Mouse (Mus musculus) cerebral cortex, adult 2 months (tissue): ENCODE measurements around the gene Nck1.

Source experiments
- WGBS: fragments of 180-500 bp; shearing (Covaris S2); methylation state at CpG from one replicate; pipeline ENCODE4 v1.1.7; 2018; 5-methylcytosine and 5-hydroxymethylcytosine counted together

The Nck1 gene

DNA sequence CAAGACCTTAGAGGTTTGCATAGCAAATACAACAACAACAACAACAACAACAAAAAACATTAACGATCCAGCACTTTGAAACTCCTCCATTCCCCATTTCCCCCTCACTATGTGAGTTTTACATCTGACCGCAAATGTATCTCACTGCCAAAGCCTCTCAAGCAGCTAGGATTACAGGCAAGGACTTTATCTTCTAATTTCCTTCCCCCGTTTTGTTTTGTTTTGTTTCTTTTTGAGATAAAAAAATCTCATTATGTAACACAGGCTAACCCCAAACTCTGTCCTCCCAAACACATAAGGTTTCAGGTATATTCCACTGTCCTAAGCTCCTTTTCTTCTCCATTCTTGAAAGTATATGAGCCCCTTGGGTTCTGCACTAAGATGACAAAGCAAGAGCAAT, 11.2 kb downstream of the Nck1 start:
- WGBS: 89% methylated on average over 3 of the region's 3 CpGs

GRCm38 (mm10) chr9:100532847-100533505, 13.0 kb downstream of the Nck1 start:
- 66% methylated on average over 3 of the region's 3 CpGs for WGBS

DNA sequence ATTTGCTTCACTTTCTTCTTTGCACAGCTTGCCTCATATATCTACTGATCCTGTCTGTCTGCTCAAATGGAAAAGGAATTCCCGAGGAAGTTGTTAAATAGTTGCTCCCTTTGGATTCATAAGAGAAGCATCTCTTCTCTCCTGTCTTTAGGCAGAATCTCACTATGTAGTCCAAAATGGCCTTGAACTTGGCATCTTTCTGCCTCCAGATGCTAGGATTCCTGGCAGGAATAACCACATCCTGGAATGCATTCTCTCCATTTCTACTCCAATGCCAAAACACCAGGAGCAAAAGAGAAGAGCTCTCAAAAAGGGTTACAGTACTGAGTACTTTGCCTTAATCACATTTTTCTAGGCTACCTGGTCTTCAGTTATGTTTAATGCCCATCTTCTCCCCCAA, 14.6 kb downstream of the Nck1 start:
- 48% methylated on average over 1 of the region's 1 CpGs for WGBS

- WGBS: 59% methylated on average over 2 of the region's 2 CpGs
These were observed 20.7 kb downstream of the Nck1 start for GRCm38 (mm10) chr9:100525225-100525624.

- 66% methylated on average over 2 of the region's 2 CpGs for WGBS
These were observed 23.9 kb downstream of the Nck1 start for GRCm38 (mm10) chr9:100522029-100522428.

DNA sequence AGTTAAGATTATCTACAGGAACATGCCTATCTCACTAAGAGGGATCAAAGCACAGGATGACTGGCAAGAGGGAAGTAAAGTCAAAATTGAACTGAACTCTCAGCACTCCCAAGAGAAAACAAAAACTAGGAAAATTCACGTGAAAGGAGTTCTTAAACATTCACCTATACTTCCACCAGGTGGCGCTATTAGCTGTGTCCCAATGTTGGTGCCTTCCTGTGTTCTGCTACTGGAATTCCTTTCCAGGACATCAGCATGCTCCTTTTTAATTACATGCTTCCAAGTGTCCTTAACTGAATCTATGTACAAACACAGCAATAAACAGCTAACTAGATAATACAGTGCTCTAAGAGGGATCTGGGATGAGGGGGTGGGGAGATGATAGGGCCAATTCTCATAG, 25.3 kb downstream of the Nck1 start:
- 6% methylated on average over 2 of the region's 2 CpGs for WGBS

GRCm38 (mm10) chr9:100520012-100520411, 25.9 kb downstream of the Nck1 start:
- WGBS: 93% methylated on average over 3 of the region's 3 CpGs

GRCm38 (mm10) chr9:100507581-100507980, 38.4 kb downstream of the Nck1 start:
- WGBS: 83% methylated on average over 2 of the region's 2 CpGs

- 33% methylated on average over 2 of the region's 2 CpGs for WGBS
These were observed 39.3 kb downstream of the Nck1 start for GRCm38 (mm10) chr9:100506652-100507051.

DNA sequence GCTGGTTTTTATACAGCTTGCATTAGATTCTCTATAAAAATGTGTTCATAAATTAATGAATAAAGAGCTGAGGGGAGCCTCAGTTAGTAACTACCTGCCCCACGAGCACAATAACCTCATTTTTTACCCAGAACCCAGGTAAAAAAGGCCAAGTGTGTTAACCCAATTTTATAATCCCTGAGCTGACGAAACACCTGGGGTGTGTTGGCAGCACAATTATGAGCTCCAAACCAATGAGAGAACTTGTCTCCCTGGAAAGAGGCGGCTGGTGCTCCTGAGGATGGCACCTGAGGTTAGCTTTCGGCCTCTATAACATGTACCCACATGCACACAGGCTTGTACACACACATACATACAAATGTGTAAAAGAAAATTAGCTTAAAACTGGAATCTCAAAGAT, 40.4 kb downstream of the Nck1 start:
- WGBS: 86% methylated on average over 4 of the region's 4 CpGs

DNA sequence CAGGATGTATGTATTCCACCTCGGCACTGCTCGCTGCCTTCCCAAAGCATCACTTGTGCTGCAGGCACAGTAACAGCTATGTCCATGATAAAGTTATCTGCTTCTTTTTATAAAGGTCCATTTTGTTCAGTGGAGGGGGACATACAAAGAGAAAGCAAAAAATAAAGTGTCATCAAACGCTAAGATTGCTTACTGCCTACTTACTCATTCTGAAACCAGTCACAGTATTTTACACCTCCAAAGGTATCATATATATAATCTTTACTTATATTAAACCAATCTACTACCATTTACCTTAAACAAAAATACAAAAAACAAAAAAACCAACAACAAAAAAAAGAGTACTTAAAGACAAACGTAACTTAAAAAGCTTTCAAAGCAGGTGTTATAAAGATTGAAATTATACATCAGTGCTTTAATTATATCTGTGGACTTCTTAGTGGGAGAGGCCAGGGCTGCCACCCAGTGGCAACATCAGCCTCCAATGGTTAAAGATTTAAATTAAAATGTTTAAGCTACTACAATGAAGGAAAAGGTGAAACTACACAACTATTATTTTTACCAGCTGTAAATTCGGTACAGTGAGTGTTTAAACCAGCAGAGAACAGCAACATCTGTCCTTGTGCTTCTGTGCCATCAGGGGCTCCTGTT, 52.2 kb downstream of the Nck1 start:
- WGBS: 76% methylated on average over 5 of the region's 5 CpGs

DNA sequence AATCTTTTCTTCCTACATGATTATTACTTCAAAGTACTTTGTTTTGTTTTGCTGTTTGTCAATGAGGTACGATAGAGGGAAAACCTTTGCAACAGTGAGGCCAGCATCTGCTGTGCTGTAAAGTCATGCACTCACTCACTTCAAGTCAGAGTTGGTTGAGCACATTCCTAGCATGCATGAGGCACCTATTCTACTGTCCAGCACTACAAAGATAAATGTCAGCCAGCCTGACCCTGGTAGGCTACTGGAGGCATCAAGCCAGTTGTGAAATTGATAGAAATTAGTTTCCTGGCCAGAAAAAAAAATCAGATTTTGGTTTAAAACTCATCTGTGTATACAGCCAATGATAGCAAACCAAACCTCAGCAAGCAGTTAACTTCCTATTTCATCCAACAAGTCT, 54.5 kb downstream of the Nck1 start:
- WGBS: 94% methylated on average over 1 of the region's 1 CpGs

- WGBS: 81% methylated on average over 6 of the region's 6 CpGs
These were observed 57.0 kb downstream of the Nck1 start for GRCm38 (mm10) chr9:100488969-100489368.

GRCm38 (mm10) chr9:100488056-100488713, 57.7 kb downstream of the Nck1 start:
- 79% methylated on average over 7 of the region's 7 CpGs for WGBS

DNA sequence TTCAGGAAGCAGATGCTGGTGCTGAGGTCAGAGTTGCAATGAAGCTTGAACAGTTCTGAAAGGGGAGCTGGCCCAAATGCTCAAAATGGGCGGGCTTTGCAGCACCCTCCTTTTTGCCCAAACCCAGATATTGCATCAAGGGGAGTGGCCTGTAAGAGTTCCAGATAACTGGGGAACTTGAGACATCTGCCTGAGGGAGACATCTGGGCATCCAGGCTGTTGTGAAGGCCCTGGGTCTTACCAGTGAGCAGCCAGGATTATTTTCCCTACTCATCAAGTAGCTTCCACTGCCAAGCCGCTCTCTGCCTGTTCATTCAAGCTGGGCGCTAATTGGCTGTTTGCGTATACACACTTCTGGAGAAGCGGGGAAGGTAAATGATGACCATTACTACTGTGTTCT, 59.5 kb downstream of the Nck1 start, which contains the start of gene Il20rb:
TSS of gene Il20rb (minus strand) at position 358 of the 400 bp plus-strand sequence.
- WGBS: 79% methylated on average over 5 of the region's 5 CpGs

DNA sequence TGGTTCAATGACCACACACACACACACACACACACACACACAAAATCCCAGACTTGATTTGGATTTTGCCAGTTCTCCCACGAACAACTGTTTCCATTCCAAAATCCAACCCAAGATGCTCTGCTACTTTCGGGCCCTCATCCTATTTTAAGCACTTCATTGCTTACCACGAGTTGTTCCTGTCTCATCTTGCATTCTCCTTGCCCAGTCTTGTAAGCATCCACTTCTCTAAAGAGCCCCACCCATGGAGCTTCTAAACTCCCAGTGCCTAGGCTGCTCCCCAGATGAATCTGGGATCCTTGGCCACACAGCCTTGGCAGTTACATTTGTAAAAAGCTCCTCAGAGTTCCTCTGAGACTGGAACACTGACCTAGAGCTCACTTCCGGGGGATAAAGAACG, 62.6 kb downstream of the Nck1 start:
- 69% methylated on average over 5 of the region's 5 CpGs for WGBS

DNA sequence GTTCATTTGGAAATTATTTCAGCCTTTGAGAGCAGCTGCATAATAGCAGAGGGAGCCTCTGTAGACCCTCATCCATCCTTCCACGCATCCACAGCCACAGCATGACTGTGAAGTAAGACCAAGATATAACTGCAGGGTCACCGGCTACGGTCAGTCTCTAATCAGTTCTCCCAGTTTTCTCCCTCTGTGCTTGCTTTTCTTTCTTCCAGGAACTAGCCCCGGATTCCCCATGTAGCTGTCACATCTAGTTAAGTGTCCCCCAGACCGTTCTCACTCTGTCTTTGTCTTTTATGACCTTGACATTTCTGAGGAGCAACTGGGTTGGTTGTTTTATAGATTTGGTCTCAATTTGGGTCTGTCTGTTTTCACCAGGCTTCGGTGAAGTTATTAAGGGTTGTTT, 64.3 kb downstream of the Nck1 start:
- WGBS: 93% methylated on average over 6 of the region's 6 CpGs

DNA sequence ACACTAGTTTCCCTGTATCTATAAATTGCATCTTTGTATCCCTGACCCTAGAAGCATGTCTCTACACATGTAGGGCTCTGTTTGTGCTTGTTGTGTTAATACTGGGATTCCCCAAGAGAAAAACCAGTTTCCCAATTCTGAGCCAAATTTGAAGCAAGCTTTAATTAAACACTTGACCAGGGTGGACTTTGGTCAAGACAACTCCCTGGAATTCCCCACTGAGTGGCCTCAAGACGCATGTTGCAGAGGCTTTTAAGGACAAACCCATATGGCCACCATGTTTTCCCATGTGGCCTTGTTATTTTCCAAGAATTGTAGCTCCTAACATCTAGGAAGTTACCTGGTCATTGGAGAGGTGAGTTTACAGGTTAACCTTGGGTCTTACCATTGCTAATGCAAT, 71.9 kb downstream of the Nck1 start:
- 93% methylated on average over 1 of the region's 1 CpGs for WGBS

- WGBS: 89% methylated on average over 6 of the region's 6 CpGs
These were observed 72.6 kb downstream of the Nck1 start for GRCm38 (mm10) chr9:100473361-100473760.

DNA sequence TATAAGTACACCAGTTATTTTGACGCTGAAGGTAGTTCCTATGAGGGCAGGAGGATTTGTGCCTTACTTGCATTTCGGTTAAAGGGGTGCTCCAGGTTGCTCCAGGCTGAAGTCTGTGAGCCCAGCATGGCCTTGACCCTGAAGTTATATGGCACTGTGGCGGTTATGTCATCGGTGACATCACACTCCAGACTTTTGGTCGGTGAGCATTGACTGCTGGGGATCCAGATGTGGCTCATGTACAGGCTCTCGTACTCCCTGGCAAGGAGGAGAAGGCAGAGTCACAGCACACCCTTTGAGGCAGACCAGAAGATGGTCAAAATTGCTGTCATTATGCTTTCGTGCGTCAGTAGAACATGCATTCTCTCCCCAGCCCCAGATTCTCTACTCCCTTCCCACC, 73.0 kb downstream of the Nck1 start:
- 96% methylated on average over 8 of the region's 8 CpGs for WGBS

- WGBS: 69% methylated on average over 4 of the region's 4 CpGs
These were observed 74.4 kb downstream of the Nck1 start for GRCm38 (mm10) chr9:100471605-100471953.

DNA sequence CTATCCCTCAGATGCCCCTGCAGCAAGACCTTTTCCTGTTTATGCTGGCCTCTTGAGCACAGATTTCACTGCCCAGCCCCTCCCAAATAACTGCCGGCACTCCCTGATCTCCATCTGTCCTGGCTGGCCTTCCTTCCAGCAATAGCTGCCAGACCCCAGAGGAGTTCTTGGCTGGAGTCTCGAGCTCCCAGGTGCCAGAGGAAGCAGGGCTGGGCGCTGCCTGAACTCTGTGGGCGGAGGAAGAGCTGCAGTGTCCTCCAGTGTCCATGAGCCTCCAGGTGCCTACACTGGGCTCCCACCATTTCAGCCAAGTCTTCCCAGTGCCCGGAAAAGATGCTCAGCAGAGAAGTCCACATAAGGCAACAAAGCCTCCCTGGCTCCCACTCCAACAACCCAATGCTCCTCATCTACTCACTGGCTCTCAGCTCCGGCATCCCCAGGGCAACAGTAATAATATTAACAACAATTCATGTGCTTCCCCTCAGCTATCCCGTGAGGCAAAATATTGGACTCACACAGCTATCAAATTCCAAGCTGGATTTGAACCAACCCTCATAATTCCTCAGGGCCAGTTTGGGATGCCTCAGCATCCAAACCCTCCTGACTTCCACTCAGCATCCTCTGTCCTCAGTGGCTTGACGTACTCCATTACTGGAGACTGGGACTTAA, 74.9 kb downstream of the Nck1 start:
- 57% methylated on average over 8 of the region's 8 CpGs for WGBS

DNA sequence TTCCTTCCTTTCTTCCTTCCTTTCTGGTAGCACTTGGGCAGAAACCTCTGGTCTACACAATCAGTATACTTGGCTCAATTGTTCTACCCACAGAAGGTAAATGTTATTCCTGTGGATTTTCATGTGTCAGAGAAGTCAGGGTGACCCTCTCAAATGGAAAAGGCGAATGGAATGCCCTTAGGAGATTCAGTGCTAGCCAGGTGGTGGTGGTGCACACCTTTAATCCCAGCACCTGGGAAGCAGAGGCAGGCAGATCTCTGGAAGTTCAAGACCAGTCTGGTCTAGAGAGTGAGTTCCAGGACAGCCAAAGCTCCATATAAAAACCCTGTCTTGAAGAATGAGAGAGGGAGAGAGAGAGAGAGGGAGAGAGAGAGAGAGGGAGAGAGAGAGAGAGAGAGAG, 75.7 kb downstream of the Nck1 start:
- WGBS: 95% methylated on average over 1 of the region's 1 CpGs
